Mouse (Mus musculus) forebrain, embryonic 12.5 days (tissue): Measurements from ENCODE around the gene Timeless. TPM values are rescaled to one million over a fixed set of nuclear protein-coding genes. Genes with fewer than 3 reads are reported as not detected.
"Not testable (repeated sequence)": the region's sequence is repeated elsewhere in the genome, so short reads cannot be mapped to it uniquely, and the experiment has no call there.

Experiments used
- ATAC-seq: fragments of 200-750 bp; cut with Nextera tagmentation; 2 replicates; pipeline ENCODE4 v1.8.0; 2017; ENCODE audit warnings: moderate TSS enrichment; ENCODE audit not compliant: low FRiP score
- H3K27ac ChIP-seq: fragments of 300-500 bp; sonication (generic); 2 replicates; pipeline ENCODE4 v1.5.1; 2016; ENCODE audit warnings: mild to moderate bottlenecking
- H3K27me3 ChIP-seq: fragments of 300-500 bp; sonication (generic); 2 replicates; pipeline ENCODE4 v1.6.1; 2016; ENCODE audit warnings: mild to moderate bottlenecking
- H3K36me3 ChIP-seq: fragments of 300-500 bp; sonication (generic); replicated peaks from 2 replicates; pipeline ENCODE4 v1.6.1; 2016; ENCODE audit warnings: mild to moderate bottlenecking
- H3K4me1 ChIP-seq: fragments of 300-500 bp; sonication (generic); 2 replicates; pipeline ENCODE4 v1.6.1; 2016
- H3K4me2 ChIP-seq: fragments of 300-500 bp; sonication (generic); 2 replicates; pipeline ENCODE4 v1.6.1; 2016; ENCODE audit warnings: mild to moderate bottlenecking, moderate library complexity
- H3K4me3 ChIP-seq: fragments of 300-500 bp; sonication (generic); replicated peaks from 2 replicates; pipeline ENCODE4 v1.5.1; 2016; ENCODE audit warnings: mild to moderate bottlenecking
- H3K9ac ChIP-seq: fragments of 300-500 bp; sonication (generic); 2 replicates; pipeline ENCODE4 v1.6.1; 2016; ENCODE audit warnings: mild to moderate bottlenecking
- H3K9me3 ChIP-seq: fragments of 300-500 bp; sonication (generic); 2 replicates; pipeline ENCODE4 v1.6.1; 2016
- WGBS: fragments of 180-500 bp; shearing (Covaris S2); methylation state at CpG from one replicate; pipeline ENCODE4 v1.1.7; 2016; 5-methylcytosine and 5-hydroxymethylcytosine counted together
- polyA plus RNA-seq: library from polyadenylated mRNA; unstranded; fragments of >200 nt; fragmentation: Nextera tagmentation; extraction: Ambion mirVana; gene quantifications from 2 replicates; pipeline ENCODE4 v1.2.1, GENCODE M21; 2016

The Timeless gene
- polyA plus RNA-seq, 1 experiment from 2014 or later, result 74.7 TPM

GRCm38 (mm10) chr10:128194551-128195461, 37.1 kb upstream of the Timeless start:
- under 1% methylated on average over 75 of the region's 79 CpGs for WGBS
- no peaks in the 10 kb centered on the region for H3K9me3 ChIP-seq

GRCm38 (mm10) chr10:128201856-128202255, 30.0 kb upstream of the Timeless start:
- ATAC-seq, result no peak
- H3K4me1 ChIP-seq, result no peaks in the 10 kb centered on the region
- no peak overlapping the region for H3K4me2 ChIP-seq
- WGBS, result 82% methylated on average over 6 of the region's 6 CpGs
- H3K4me3 ChIP-seq, result no peak overlapping the region
- no peak overlapping the region for H3K27ac ChIP-seq
- peaks cover 10% of the 10 kb centered on the region; the same call in 1 of the 2 replicates for H3K36me3 ChIP-seq
- H3K9me3 ChIP-seq, result no peaks in the 10 kb centered on the region
- H3K27me3 ChIP-seq, result peaks cover 3% of the 10 kb centered on the region; the same call in 1 of the 2 replicates
- no peak overlapping the region for H3K9ac ChIP-seq

More at GRCm38 (mm10) chr10:128194551-128195461, 37.1 kb upstream of the Timeless start:
- Histone ChIP-seq H3K27me3 (peaks cover 32% of the 10 kb centered on the region), H3K4me2 (peak overlapping the region; percentile 97), H3K4me3 (peak overlapping the region; percentile 73), H3K9ac (peak overlapping the region; percentile 72), H3K36me3 (no peaks in the 10 kb centered on the region), H3K4me1 (peaks cover 13% of the 10 kb centered on the region), H3K27ac (0 out of 2 replicates have a peak overlapping the region, but pooled peaks have one; percentile 11)
- ATAC-seq, result peak; percentile 85; the same call in 1 of the 2 replicates

DNA sequence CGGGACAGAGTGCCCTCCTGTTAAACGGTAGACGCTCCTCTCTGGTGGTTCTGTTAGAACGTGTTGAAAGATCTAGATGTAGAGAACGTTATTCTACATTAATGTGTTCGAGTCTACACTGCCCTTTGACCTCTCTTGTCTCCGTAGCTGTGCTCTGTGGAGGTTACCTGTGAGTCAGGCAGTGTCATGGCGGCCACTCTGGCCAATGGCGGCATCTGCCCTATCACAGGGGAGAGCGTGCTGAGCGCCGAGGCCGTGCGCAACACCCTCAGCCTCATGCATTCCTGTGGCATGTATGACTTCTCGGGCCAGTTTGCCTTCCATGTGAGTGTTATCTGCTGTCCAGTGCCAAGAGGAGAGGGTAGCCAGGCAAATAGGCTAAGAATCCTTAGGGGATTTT, 26.9 kb upstream of the Timeless start:
- Histone ChIP-seq H3K4me3 (no peak overlapping the region), H3K27ac (no peak overlapping the region), H3K9me3 (no peaks in the 10 kb centered on the region), H3K4me1 (no peaks in the 10 kb centered on the region), H3K4me2 (no peak overlapping the region), H3K36me3 (peaks cover 18% of the 10 kb centered on the region; the same call in 1 of the 2 replicates), H3K9ac (no peak overlapping the region), H3K27me3 (no peaks in the 10 kb centered on the region)
- 94% methylated on average over 15 of the region's 15 CpGs for WGBS
- no peak for ATAC-seq

GRCm38 (mm10) chr10:128208326-128208725, 23.5 kb upstream of the Timeless start:
- no peak overlapping the region for H3K27ac ChIP-seq
- peaks cover 14% of the 10 kb centered on the region for H3K4me1 ChIP-seq
- H3K4me3 ChIP-seq, result no peak overlapping the region
- H3K9me3 ChIP-seq, result no peaks in the 10 kb centered on the region
- H3K27me3 ChIP-seq, result peaks cover 4% of the 10 kb centered on the region
- no peak overlapping the region for H3K4me2 ChIP-seq
- WGBS, result 94% methylated on average over 10 of the region's 10 CpGs
- peaks cover 18% of the 10 kb centered on the region; the same call in 1 of the 2 replicates for H3K36me3 ChIP-seq
- no peak overlapping the region for H3K9ac ChIP-seq
- ATAC-seq, result no peak

GRCm38 (mm10) chr10:128209311-128210009, 22.4 kb upstream of the Timeless start:
- H3K36me3 ChIP-seq, result peaks cover 18% of the 10 kb centered on the region; the same call in 1 of the 2 replicates
- H3K9me3 ChIP-seq, result no peaks in the 10 kb centered on the region
- peaks cover 8% of the 10 kb centered on the region for H3K27me3 ChIP-seq
- 94% methylated on average over 11 of the region's 11 CpGs for whole genome bisulfite sequencing
- no peak overlapping the region for H3K9ac ChIP-seq
- H3K4me1 ChIP-seq, result peaks cover 14% of the 10 kb centered on the region
- ATAC-seq, result no peak
- H3K27ac ChIP-seq, result no peak overlapping the region
- no peak overlapping the region for H3K4me3 ChIP-seq
- no peak overlapping the region for H3K4me2 ChIP-seq

DNA sequence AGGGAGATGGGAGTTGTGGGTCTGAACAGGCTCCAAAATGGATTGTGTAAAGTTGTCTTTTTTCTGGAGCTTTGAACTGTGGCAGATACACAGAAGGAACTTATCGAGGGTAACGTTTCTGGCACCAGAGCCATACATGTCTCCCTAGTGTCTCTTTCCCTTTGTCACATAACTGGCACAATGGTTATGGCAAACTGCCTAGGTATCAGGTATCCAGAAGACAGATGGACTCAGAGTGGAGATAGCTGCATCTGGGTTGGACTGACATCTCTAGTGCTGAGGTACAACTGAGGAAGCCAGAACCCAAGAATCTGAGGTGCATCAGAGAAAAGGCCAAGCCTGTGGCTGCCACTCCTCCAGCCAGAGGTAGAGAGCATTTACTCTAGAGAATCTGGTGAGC, 21.7 kb upstream of the Timeless start:
- Histone ChIP-seq H3K36me3 (peaks cover 18% of the 10 kb centered on the region; the same call in 1 of the 2 replicates), H3K27ac (no peak overlapping the region), H3K9me3 (no peaks in the 10 kb centered on the region), H3K4me1 (peaks cover 14% of the 10 kb centered on the region), H3K9ac (no peak overlapping the region), H3K4me3 (peak overlapping the region; percentile 56; the same call in 1 of the 2 replicates), H3K27me3 (peaks cover 10% of the 10 kb centered on the region), H3K4me2 (no peak overlapping the region)
- ATAC-seq, result no peak
- 91% methylated on average over 2 of the region's 2 CpGs for WGBS

GRCm38 (mm10) chr10:128210954-128211353, 20.9 kb upstream of the Timeless start:
- H3K36me3 ChIP-seq, result peaks cover 16% of the 10 kb centered on the region; the same call in 1 of the 2 replicates
- H3K4me1 ChIP-seq, result peaks cover 14% of the 10 kb centered on the region
- WGBS, result 37% methylated on average over 14 of the region's 14 CpGs
- H3K27me3 ChIP-seq, result peaks cover 10% of the 10 kb centered on the region
- ATAC-seq, result 0 out of 2 replicates have a peak, but pooled peaks have one; percentile 20
- no peak overlapping the region for H3K27ac ChIP-seq
- peak overlapping the region; percentile 85 for H3K4me2 ChIP-seq
- H3K4me3 ChIP-seq, result peak overlapping the region; percentile 56
- H3K9ac ChIP-seq, result peak overlapping the region; percentile 65
- no peaks in the 10 kb centered on the region for H3K9me3 ChIP-seq

GRCm38 (mm10) chr10:128211390-128212108, 20.3 kb upstream of the Timeless start, which contains the start of gene Spryd4:
Spryd4 (minus strand) TSS chr10:128211807.
- no peaks in the 10 kb centered on the region for H3K9me3 ChIP-seq
- peaks cover 10% of the 10 kb centered on the region for H3K27me3 ChIP-seq
- H3K9ac ChIP-seq, result peak within 1 kb of the TSS; percentile 65
- H3K4me1 ChIP-seq, result peaks cover 14% of the 10 kb centered on the region
- H3K36me3 ChIP-seq, result 0 out of 2 replicates have a peak, but pooled peaks cover 10% of the 10 kb centered on the region
- WGBS, result under 1% methylated on average over 30 of the region's 30 CpGs
- peak; percentile 97 for ATAC-seq
- peak within 1 kb of the TSS; percentile 85 for H3K4me2 ChIP-seq
- no peak within 1 kb of the TSS for H3K27ac ChIP-seq
- peak within 1 kb of the TSS; percentile 56 for H3K4me3 ChIP-seq

GRCm38 (mm10) chr10:128212148-128212547, 19.7 kb upstream of the Timeless start:
- Histone ChIP-seq H3K27me3 (peaks cover 10% of the 10 kb centered on the region), H3K4me3 (peak overlapping the region; percentile 56), H3K9ac (no peak overlapping the region), H3K27ac (no peak overlapping the region), H3K36me3 (0 out of 2 replicates have a peak, but pooled peaks cover 8% of the 10 kb centered on the region), H3K4me2 (peak overlapping the region; percentile 85), H3K4me1 (peaks cover 14% of the 10 kb centered on the region), H3K9me3 (no peaks in the 10 kb centered on the region)
- 58% methylated on average over 6 of the region's 6 CpGs for WGBS
- no peak for ATAC-seq

DNA sequence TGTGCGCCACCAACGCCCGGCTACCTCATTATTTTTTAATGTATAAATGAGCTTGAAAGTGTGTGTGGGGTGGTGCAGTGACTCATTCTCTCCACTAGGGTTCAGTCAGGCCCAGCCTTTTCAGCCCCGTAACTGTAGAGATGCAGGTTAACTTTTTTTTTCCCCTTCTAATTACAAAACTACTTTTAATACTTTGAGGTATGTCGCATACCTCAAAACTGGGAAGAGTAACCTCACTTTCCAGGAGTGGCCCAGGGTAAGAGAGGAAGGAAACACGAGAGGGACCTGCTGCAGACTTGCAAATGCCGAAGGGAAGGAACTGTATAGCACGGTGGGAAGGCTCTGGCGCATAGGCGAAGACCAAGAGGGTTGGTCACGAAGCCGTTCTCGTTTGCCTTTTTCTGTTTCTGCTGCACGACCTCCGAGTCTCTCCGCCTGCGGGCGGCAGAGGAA, 19.0 kb upstream of the Timeless start:
- Histone ChIP-seq H3K27ac (no peak overlapping the region), H3K4me3 (peak overlapping the region; percentile 24), H3K4me2 (peak overlapping the region; percentile 49), H3K27me3 (peaks cover 10% of the 10 kb centered on the region), H3K9me3 (no peaks in the 10 kb centered on the region), H3K9ac (peak overlapping the region; percentile 30; the same call in 1 of the 2 replicates), H3K36me3 (0 out of 2 replicates have a peak, but pooled peaks cover 8% of the 10 kb centered on the region), H3K4me1 (peaks cover 14% of the 10 kb centered on the region)
- WGBS, result 3% methylated on average over 18 of the region's 18 CpGs
- no peak for ATAC-seq

DNA sequence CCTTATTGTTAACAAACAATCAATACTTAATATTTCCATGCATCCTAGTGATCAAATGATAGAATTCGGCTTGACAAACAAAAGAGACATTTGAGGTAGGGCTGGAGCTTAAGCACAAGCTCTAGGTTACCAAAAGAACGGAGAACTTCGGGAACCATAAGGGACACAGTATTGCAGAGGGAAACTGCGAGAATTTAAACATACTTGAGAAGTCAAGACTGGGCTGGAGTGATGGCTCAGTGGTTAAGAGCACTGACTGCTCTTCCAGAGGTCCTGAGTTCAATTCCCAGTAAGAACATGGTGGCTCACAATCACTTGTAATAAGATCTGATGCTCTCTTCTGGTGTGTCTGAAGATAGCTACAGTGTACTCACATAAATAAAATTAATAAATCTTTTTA, 17.8 kb upstream of the Timeless start:
- H3K36me3 ChIP-seq, H3K4me3 ChIP-seq, ATAC-seq, H3K4me2 ChIP-seq, H3K9ac ChIP-seq, H3K27ac ChIP-seq, H3K9me3 ChIP-seq: not testable (repeated sequence)
- WGBS, result 90% methylated on average over 4 of the region's 4 CpGs
- peaks cover 10% of the 10 kb centered on the region for H3K27me3 ChIP-seq
- peaks cover 14% of the 10 kb centered on the region for H3K4me1 ChIP-seq
